Mouse (Mus musculus) stomach, postnatal 0 days (tissue): ENCODE results near the gene Supt3.

Experiments
- CTCF ChIP-seq: IDR thresholded peaks from 2 replicates; pipeline ENCODE4 v1.5.1; 2016; ENCODE audit warnings: antibody characterized with exemption, low read depth, mild to moderate bottlenecking, moderate library complexity
- EP300 ChIP-seq: optimal IDR thresholded peaks from 2 replicates; pipeline ENCODE3; 2016; ENCODE audit warnings: antibody characterized with exemption

GRCm38 (mm10) chr17:44737275-44738120 lies 39.5 kb upstream of the Supt3 start:
- TF ChIP-seq CTCF (no peak), EP300 (no peak)
